Mouse (Mus musculus): ENCODE results near the gene 6030458C11Rik.

- TF ChIP-seq CTCF (IDR thresholded peaks at IDR 0.05; ENCODE audit: borderline replicate concordance, extremely low read depth, insufficient read depth, insufficient read length) (no peak), POLR2A (IDR thresholded peaks at IDR 0.05; ENCODE audit: borderline replicate concordance, extremely low read depth, insufficient read depth, insufficient read length, poor library complexity, severe bottlenecking) (no peak)
These were observed 23.9 kb downstream of the 6030458C11Rik start for GRCm38 (mm10) chr15:12800405-12801141.
